Mouse (Mus musculus) erythroblast, embryonic 14.5 days (primary cell): ENCODE data around the gene Zdhhc22.

Experiments used
- GATA1 ChIP-seq: IDR thresholded peaks from 2 replicates; pipeline ENCODE4 v1.6.1; 2012; ENCODE audit warnings: low read length, inconsistent platforms, mixed read lengths
- TAL1 ChIP-seq: IDR thresholded peaks from 3 replicates; pipeline ENCODE4 v1.6.1; 2012; ENCODE audit warnings: low read length, inconsistent platforms, mixed read lengths

DNA sequence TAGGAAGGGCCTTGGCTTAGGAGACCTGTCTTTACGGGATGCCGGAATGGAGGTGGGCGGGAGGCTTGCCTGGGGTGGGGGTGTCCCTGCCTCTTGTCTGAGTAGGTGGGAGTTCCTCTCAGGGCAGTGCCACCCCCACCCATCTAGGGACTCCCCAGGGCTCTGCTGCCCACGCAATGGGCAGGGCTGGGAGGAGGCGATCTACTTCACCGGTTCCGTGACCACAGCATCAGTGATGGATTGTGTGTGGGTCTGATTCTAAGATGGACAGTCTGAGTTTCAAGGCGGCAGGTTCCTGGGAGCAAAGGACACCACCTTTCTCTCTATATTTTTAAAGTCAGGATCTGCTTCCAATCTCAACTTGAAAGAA is 36.6 kb upstream of the Zdhhc22 start:
- TF ChIP-seq GATA1, result no peak
- no peak for TF ChIP-seq TAL1
